In genomic region chr17:9200386-9200785, GRCm38 (mm10) we compare ENCODE assay signal across 24 mouse cellular contexts.
DNase-seq lines count a peak whose midpoint lies in the region; ATAC-seq and TF ChIP-seq lines count a peak whose summit lies in the region.
"Had no signal": no experiment of that assay in that cellular context is flagged by ENCODE, and none has a peak within 500 bp of the region (broad histone marks: within the 10 kb centered on the region; RNA-seq: fewer than 3 reads in every experiment).

No protein-coding gene starts in this region.

- no peak for TF ChIP-seq CTCF in CH12.LX (conservative IDR thresholded peaks at IDR 0.05 in 1 of 2, IDR thresholded peaks at IDR 0.05 in 1 of 2; ENCODE audit: low read depth in 2 of 2, low read length in 2 of 2)

- H3K27ac ChIP-seq in CH12.LX (ENCODE audit: insufficient read depth, low read depth) (no peak overlapping the region), ES-E14 (ENCODE audit: insufficient read depth, low read depth, low read length, poor library complexity, severe bottlenecking) (no peak overlapping the region)

- no peak for TF ChIP-seq EP300 in CH12.LX (IDR thresholded peaks at IDR 0.05; ENCODE audit: low read length)

- DNase-seq in heart, adult 11 months = peak; percentile 70
- DNase-seq in heart, adult 9 months (ENCODE audit: low spot score in 2 of 2) = no peak
- peak; percentile 2 for DNase-seq in thymus, postnatal 0 days (ENCODE audit: low spot score)
- DNase-seq in thymus, postnatal 14 days = no peak
- DNase-seq in CH12.LX (ENCODE audit: extremely low read depth) (no peak), ES-E14 (ENCODE audit: low read depth, low spot score) (no peak)
- no peak for DNase-seq in gastrocnemius, adult 18-20 months (ENCODE audit: low spot score)
- DNase-seq: adrenal gland, adult 2 months; adrenal gland, adult 8-10 months; adrenal gland, postnatal 10 days; adrenal gland, postnatal 14 days; adrenal gland, postnatal 25 days; adrenal gland, postnatal 36 days; B cell, adult 2 months; cerebellum, adult 11 months; cerebellum, adult 11-12 months; cerebellum, adult 18-20 months; cerebellum, adult 2 months; cerebellum, adult 8-10 months had no signal

- H3K4me3 ChIP-seq in CH12.LX (replicated peaks in 1 of 3; ENCODE audit: low read depth in 2 of 3, low read length in 2 of 3, poor library complexity in 1 of 3) (no peak overlapping the region), ES-E14 (ENCODE audit: insufficient read depth in 1 of 2, low read depth in 1 of 2, low read length in 2 of 2, poor library complexity in 1 of 2, severe bottlenecking in 1 of 2) (no peak overlapping the region)

- H3K36me3 ChIP-seq in CH12.LX (replicated peaks in 1 of 2; ENCODE audit: control insufficient read depth in 1 of 2, insufficient read depth in 1 of 2, low read length in 1 of 2) (no peaks in the 10 kb centered on the region), ES-E14 (ENCODE audit: control insufficient read depth, insufficient read depth, low read length, poor library complexity, severe bottlenecking) (no peaks in the 10 kb centered on the region)
- H3K36me3 ChIP-seq: G1E had no signal

- H3K4me1 ChIP-seq in CH12.LX (ENCODE audit: control insufficient read depth in 1 of 2, insufficient read depth in 2 of 2) (no peaks in the 10 kb centered on the region; a peak in 1 of 4 replicates), ES-E14 (ENCODE audit: control insufficient read depth in 2 of 2, insufficient read depth in 2 of 2, low read length in 2 of 2, poor library complexity in 1 of 2) (peaks cover 5 to 6% of the 10 kb centered on the region in 2 experiments; a peak in 2 of 4 replicates)

- H3K79me2 ChIP-seq in CH12.LX (replicated peaks; ENCODE audit: control insufficient read depth, extremely low read depth, insufficient read depth, poor library complexity, severe bottlenecking) = no peaks in the 10 kb centered on the region

- H3K9ac ChIP-seq in CH12.LX (ENCODE audit: insufficient read depth, low read depth) = no peak overlapping the region
- H3K9ac ChIP-seq in ES-E14 (ENCODE audit: insufficient read depth, low read depth, low read length, poor library complexity, severe bottlenecking) = no peak overlapping the region

- no peak for ATAC-seq in cerebellum, adult (ENCODE audit: insufficient number of reproducible peaks, low FRiP score, low TSS enrichment)
- ATAC-seq: activated CD4-positive, CD25-positive, alpha-beta regulatory T cell, adult 4 months; CD4-positive, CD25-positive, alpha-beta regulatory T cell, adult 4 months; Patski had no signal

- no peaks in the 10 kb centered on the region for H3K9me3 ChIP-seq in CH12.LX (replicated peaks; ENCODE audit: low read length)
- no peaks in the 10 kb centered on the region for H3K9me3 ChIP-seq in ES-E14 (ENCODE audit: control insufficient read depth, insufficient read depth, low read depth, low read length)

- TF ChIP-seq RAD21 in CH12.LX (IDR thresholded peaks at IDR 0.05; ENCODE audit: low read depth, low read length) = no peak

- H3K27me3 ChIP-seq in CH12.LX (replicated peaks) = no peaks in the 10 kb centered on the region

- TF ChIP-seq POLR2A in CH12.LX (IDR thresholded peaks at IDR 0.05; ENCODE audit: low read depth, low read length) = no peak

- H3K4me2 ChIP-seq in CH12.LX (ENCODE audit: insufficient read depth, low read depth, poor library complexity, severe bottlenecking) = no peak overlapping the region

- in situ Hi-C loops in CH12.LX (cut with MboI; ENCODE audit: low pct_ligation_motif_present, low pct_unique_long_range_greater_than_20kb, low sequenced_read_pairs) = no loop called here
- in situ Hi-C loops in ES-E14 (cut with MboI; ENCODE audit: low sequenced_read_pairs in 2 of 2, unreplicated experiment in 2 of 2) = no loop called here

- dilution Hi-C loops in CH12.LX (cut with MboI; ENCODE audit: extremely low pct_ligation_motif_present, extremely low pct_unique_long_range_greater_than_20kb, low sequenced_read_pairs) = no loop called here

TF ChIP-seq in CH12.LX, 34 proteins besides CTCF, POLR2A, EP300 and RAD21:
- TF ChIP-seq SMC3 (IDR thresholded peaks at IDR 0.05; ENCODE audit: low read depth, low read length) = no peak
- TF ChIP-seq MAFK (IDR thresholded peaks at IDR 0.05; ENCODE audit: insufficient replicate concordance, low read length) = peak; percentile 82

TF ChIP-seq in ES-E14, 5 proteins besides CTCF, POLR2A, EP300 and RAD21:
- TF ChIP-seq HCFC1 (IDR thresholded peaks at IDR 0.05; ENCODE audit: borderline replicate concordance, insufficient read depth, low read length) = no peak
- TF ChIP-seq ZC3H11A (IDR thresholded peaks at IDR 0.05; ENCODE audit: borderline replicate concordance, low read depth, low read length) = no peak
- TF ChIP-seq MAFK (IDR thresholded peaks at IDR 0.05; ENCODE audit: insufficient read depth, low read depth, low read length) = peak; percentile 84

Comparison
In these comparisons a context has a peak if more than half of its experiments do, and no peak if none do; other contexts are left out.
1. DNase-seq: peak in heart, adult 11 months (single experiment) and thymus, postnatal 0 days (single experiment); none in heart, adult 9 months (0 of 2), thymus, postnatal 14 days (single experiment), CH12.LX (single experiment), ES-E14 (single experiment) and gastrocnemius, adult 18-20 months (single experiment).